Comparison of ENCODE assay signal across 9 mouse cellular contexts in genomic region chr7:126863791-126864190, GRCm38 (mm10). TPM values are rescaled to one million over a fixed set of nuclear protein-coding genes. Genes with fewer than 3 reads are reported as not detected.
DNase-seq lines count a peak whose midpoint lies in the region; ATAC-seq and TF ChIP-seq lines count a peak whose summit lies in the region.
"Had no signal": no experiment of that assay in that cellular context is flagged by ENCODE, and none has a peak within 500 bp of the region (broad histone marks: within the 10 kb centered on the region; RNA-seq: fewer than 3 reads in every experiment).

No protein-coding gene starts in this region.

- H3K4me3 ChIP-seq in heart, embryonic 16.5 days (ENCODE audit: low read length), result no peak overlapping the region; the same call in 1 of the 2 replicates
- peak overlapping the region; percentile 73 for H3K4me3 ChIP-seq in embryonic facial prominence, embryonic 12.5 days
- peak overlapping the region; percentile 65; the same call in 1 of the 2 replicates for H3K4me3 ChIP-seq in intestine, embryonic 16.5 days (ENCODE audit: low read length)
- H3K4me3 ChIP-seq in myocyte, result peak overlapping the region; percentile 89

- H3K4me2 ChIP-seq in heart, embryonic 16.5 days (ENCODE audit: low read depth, low read length), result peak overlapping the region; percentile 92
- peak overlapping the region; percentile 88 for H3K4me2 ChIP-seq in embryonic facial prominence, embryonic 12.5 days (replicated peaks)
- peak overlapping the region; percentile 78 for H3K4me2 ChIP-seq in intestine, embryonic 16.5 days (ENCODE audit: low read depth, low read length)
- no peak overlapping the region for H3K4me2 ChIP-seq in myocyte (ENCODE audit: low read depth)

- 60% methylated on average over 6 of the region's 6 CpGs for WGBS in heart, embryonic 16.5 days
- 71% methylated on average over 6 of the region's 6 CpGs for WGBS in embryonic facial prominence, embryonic 12.5 days
- 58% methylated on average over 6 of the region's 6 CpGs for WGBS in intestine, embryonic 16.5 days

- ATAC-seq in heart, embryonic 16.5 days (replicated peaks; ENCODE audit: extremely low read depth, insufficient read depth, low FRiP score), result no peak
- ATAC-seq in embryonic facial prominence, embryonic 12.5 days (ENCODE audit: insufficient number of reproducible peaks, insufficient read depth, low FRiP score, low TSS enrichment), result no peak
- no peak for ATAC-seq in intestine, embryonic 16.5 days

- H3K27me3 ChIP-seq in heart, embryonic 16.5 days (ENCODE audit: control insufficient read depth, insufficient read depth, low read length), result no peaks in the 10 kb centered on the region
- H3K27me3 ChIP-seq in embryonic facial prominence, embryonic 12.5 days, result no peaks in the 10 kb centered on the region
- H3K27me3 ChIP-seq in intestine, embryonic 16.5 days (replicated peaks; ENCODE audit: control insufficient read depth, insufficient read depth, low read length), result no peaks in the 10 kb centered on the region
- no peaks in the 10 kb centered on the region for H3K27me3 ChIP-seq in myocyte (ENCODE audit: control insufficient read depth, insufficient read depth, insufficient read length)

- H3K9me3 ChIP-seq in heart, embryonic 16.5 days (replicated peaks; ENCODE audit: control insufficient read depth, low read length), result no peaks in the 10 kb centered on the region
- no peaks in the 10 kb centered on the region for H3K9me3 ChIP-seq in embryonic facial prominence, embryonic 12.5 days
- H3K9me3 ChIP-seq in intestine, embryonic 16.5 days (ENCODE audit: control insufficient read depth, low read length), result no peaks in the 10 kb centered on the region

- intact Hi-C loops in heart, postnatal 10 days (cut with DNase I), result no loop called here

- peak overlapping the region; percentile 81; the same call in 1 of the 2 replicates for H3K9ac ChIP-seq in heart, embryonic 16.5 days (ENCODE audit: low read length)
- peak overlapping the region; percentile 66 for H3K9ac ChIP-seq in embryonic facial prominence, embryonic 12.5 days
- peak overlapping the region; percentile 65 for H3K9ac ChIP-seq in intestine, embryonic 16.5 days (ENCODE audit: low read depth, low read length)

- H3ac ChIP-seq in myocyte (ENCODE audit: control insufficient read depth, insufficient read length), result peak overlapping the region; percentile 47

- TF ChIP-seq POLR2A in myocyte (IDR thresholded peaks at IDR 0.05; ENCODE audit: insufficient read length, low read depth), result no peak

- H3K36me3 ChIP-seq in heart, embryonic 16.5 days (ENCODE audit: control insufficient read depth, insufficient read depth), result peaks cover 50% of the 10 kb centered on the region
- H3K36me3 ChIP-seq in embryonic facial prominence, embryonic 12.5 days, result peaks cover 63% of the 10 kb centered on the region
- H3K36me3 ChIP-seq in intestine, embryonic 16.5 days (ENCODE audit: control insufficient read depth, insufficient read depth, low read length), result no peaks in the 10 kb centered on the region; the same call in 1 of the 2 replicates
- H3K36me3 ChIP-seq in myocyte (ENCODE audit: control insufficient read depth, insufficient read depth), result peaks cover 6% of the 10 kb centered on the region

- H3K4me1 ChIP-seq in heart, embryonic 16.5 days (ENCODE audit: control insufficient read depth, insufficient read depth, low read length), result peaks cover 20% of the 10 kb centered on the region
- peaks cover 25% of the 10 kb centered on the region for H3K4me1 ChIP-seq in embryonic facial prominence, embryonic 12.5 days
- peaks cover 30% of the 10 kb centered on the region for H3K4me1 ChIP-seq in intestine, embryonic 16.5 days (ENCODE audit: control insufficient read depth, insufficient read depth, low read length)

- H3K27ac ChIP-seq in heart, embryonic 16.5 days (ENCODE audit: low read length), result no peak overlapping the region
- peak overlapping the region; percentile 86 for H3K27ac ChIP-seq in embryonic facial prominence, embryonic 12.5 days
- H3K27ac ChIP-seq in intestine, embryonic 16.5 days (ENCODE audit: low read length), result no peak overlapping the region

- no peak for DNase-seq in heart, postnatal 10 days
- DNase-seq in urinary bladder, adult 2 months (ENCODE audit: low spot score), result no peak
- DNase-seq in layer of hippocampus, postnatal 14 days (ENCODE audit: low spot score in 2 of 2), result no peak
- DNase-seq in left cerebral cortex, adult 18-20 months (ENCODE audit: low spot score in 2 of 2), result no peak

- H3K79me2 ChIP-seq in myocyte (ENCODE audit: control insufficient read depth, insufficient read depth), result peaks cover 12% of the 10 kb centered on the region

TF ChIP-seq in myocyte, 11 proteins besides CTCF, POLR2A, EP300 and RAD21:
- peak; percentile 73 for TF ChIP-seq POLR2AphosphoS2 (IDR thresholded peaks at IDR 0.05; ENCODE audit: insufficient read length, low read depth)
- TF ChIP-seq MYOD1 (IDR thresholded peaks at IDR 0.05; ENCODE audit: control insufficient read depth in 1 of 3, insufficient read length in 2 of 3, low read depth in 2 of 3), result no peak

RNA-seq across cellular contexts. Expression of gene Ino80e, which starts 1.6 kb away (rescaled TPM):
- polyA plus RNA-seq in heart, embryonic 16.5 days (2015; fragmentation: Nextera tagmentation; extraction: Ambion mirVana), result 50.5 and 52.0 TPM in 2 replicates
- total RNA-seq in heart, postnatal 10 days (2021), result 10 to 100 TPM; 23.8 to 30.0 TPM
- polyA plus RNA-seq in embryonic facial prominence, embryonic 12.5 days (2016; fragmentation: Nextera tagmentation; extraction: Ambion mirVana), result 96.7 and 99.6 TPM in 2 replicates
- 62.3 and 64.0 TPM in 2 replicates for polyA plus RNA-seq in intestine, embryonic 16.5 days (2015; fragmentation: Nextera tagmentation; extraction: Ambion mirVana)
- 62.4 TPM for polyA plus RNA-seq in myocyte (2012; fragmentation: generic; extraction: Trizol)
- polyA plus RNA-seq in urinary bladder, adult 2 months (2012; rRNA removed), result 42.3 and 46.0 TPM in 2 replicates
- total RNA-seq in layer of hippocampus, postnatal 14 days (2021), result 10 to 100 TPM; 46.1 to 50.1 TPM
- total RNA-seq in left cerebral cortex, adult 18-20 months (2021), result 10 to 100 TPM; 54.0 to 54.6 TPM

RNA-seq across cellular contexts. Expression of gene Hirip3, which starts 2.0 kb away (rescaled TPM):
- 19.8 and 22.2 TPM in 2 replicates for polyA plus RNA-seq in heart, embryonic 16.5 days (2015; fragmentation: Nextera tagmentation; extraction: Ambion mirVana)
- total RNA-seq in heart, postnatal 10 days (2021), result 10 to 100 TPM; 10.3 to 13.8 TPM
- polyA plus RNA-seq in embryonic facial prominence, embryonic 12.5 days (2016; fragmentation: Nextera tagmentation; extraction: Ambion mirVana), result 43.7 and 45.6 TPM in 2 replicates
- 18.3 and 24.8 TPM in 2 replicates for polyA plus RNA-seq in intestine, embryonic 16.5 days (2015; fragmentation: Nextera tagmentation; extraction: Ambion mirVana)
- 16.2 TPM for polyA plus RNA-seq in myocyte (2012; fragmentation: generic; extraction: Trizol)
- 18.0 and 21.0 TPM in 2 replicates for polyA plus RNA-seq in urinary bladder, adult 2 months (2012; rRNA removed)
- 10 to 100 TPM; 27.6 to 34.7 TPM for total RNA-seq in layer of hippocampus, postnatal 14 days (2021)
- 10 to 100 TPM; 29.0 to 31.9 TPM for total RNA-seq in left cerebral cortex, adult 18-20 months (2021)

RNA-seq across cellular contexts. Expression of gene Doc2a, which starts 16.6 kb away (rescaled TPM):
- polyA plus RNA-seq in heart, embryonic 16.5 days (2015; fragmentation: Nextera tagmentation; extraction: Ambion mirVana), result not detected in 2 replicates
- not detected for total RNA-seq in heart, postnatal 10 days (2021)
- 2.1 and 2.8 TPM in 2 replicates for polyA plus RNA-seq in embryonic facial prominence, embryonic 12.5 days (2016; fragmentation: Nextera tagmentation; extraction: Ambion mirVana)
- polyA plus RNA-seq in intestine, embryonic 16.5 days (2015; fragmentation: Nextera tagmentation; extraction: Ambion mirVana), result 0.37 and 0.62 TPM in 2 replicates
- polyA plus RNA-seq in myocyte (2012; fragmentation: generic; extraction: Trizol), result not detected
- not detected in 2 replicates for polyA plus RNA-seq in urinary bladder, adult 2 months (2012; rRNA removed)
- total RNA-seq in layer of hippocampus, postnatal 14 days (2021), result 10 to 100 TPM; 22.8 to 25.8 TPM
- 10 to 100 TPM; 55.8 to 56.1 TPM for total RNA-seq in left cerebral cortex, adult 18-20 months (2021)

RNA-seq across cellular contexts. Expression of gene Taok2, which starts 20.7 kb away (rescaled TPM):
- polyA plus RNA-seq in heart, embryonic 16.5 days (2015; fragmentation: Nextera tagmentation; extraction: Ambion mirVana), result 31.1 and 35.4 TPM in 2 replicates
- 10 to 100 TPM; 65.6 to 65.7 TPM for total RNA-seq in heart, postnatal 10 days (2021)
- 57.7 and 61.3 TPM in 2 replicates for polyA plus RNA-seq in embryonic facial prominence, embryonic 12.5 days (2016; fragmentation: Nextera tagmentation; extraction: Ambion mirVana)
- polyA plus RNA-seq in intestine, embryonic 16.5 days (2015; fragmentation: Nextera tagmentation; extraction: Ambion mirVana), result 27.6 and 28.6 TPM in 2 replicates
- polyA plus RNA-seq in myocyte (2012; fragmentation: generic; extraction: Trizol), result 26.6 TPM
- polyA plus RNA-seq in urinary bladder, adult 2 months (2012; rRNA removed), result 55.8 and 65.4 TPM in 2 replicates
- total RNA-seq in layer of hippocampus, postnatal 14 days (2021), result 100 to 1,000 TPM; 141 to 147 TPM
- total RNA-seq in left cerebral cortex, adult 18-20 months (2021), result 100 to 1,000 TPM; 150 to 163 TPM

RNA-seq across cellular contexts. Expression of gene 4930451I11Rik, which starts 32.4 kb away (rescaled TPM):
- not detected in 2 replicates for polyA plus RNA-seq in heart, embryonic 16.5 days (2015; fragmentation: Nextera tagmentation; extraction: Ambion mirVana)
- total RNA-seq in heart, postnatal 10 days (2021), result not detected
- polyA plus RNA-seq in embryonic facial prominence, embryonic 12.5 days (2016; fragmentation: Nextera tagmentation; extraction: Ambion mirVana), result not detected in 2 replicates
- not detected in 2 replicates for polyA plus RNA-seq in intestine, embryonic 16.5 days (2015; fragmentation: Nextera tagmentation; extraction: Ambion mirVana)
- not detected for polyA plus RNA-seq in myocyte (2012; fragmentation: generic; extraction: Trizol)
- not detected in 2 replicates for polyA plus RNA-seq in urinary bladder, adult 2 months (2012; rRNA removed)
- not detected for total RNA-seq in layer of hippocampus, postnatal 14 days (2021)
- not detected for total RNA-seq in left cerebral cortex, adult 18-20 months (2021)
- total RNA-seq: layer of hippocampus, adult 8-10 months had no signal
